Mouse (Mus musculus) embryonic fibroblast, embryonic 13.5 days (primary cell): ENCODE measurements around the gene Zfp13. TPM values are rescaled to one million over a fixed set of nuclear protein-coding genes. Genes with fewer than 3 reads are reported as not detected.

Experiments used
- H3K27ac ChIP-seq: 2 replicates; pipeline ENCODE4 v1.5.1; 2012; ENCODE audit warnings: low read length, control low read depth, inconsistent platforms; ENCODE audit not compliant: insufficient read depth
- H3K4me1 ChIP-seq: 2 replicates; pipeline ENCODE4 v1.6.1; 2011; ENCODE audit warnings: low read length; ENCODE audit not compliant: control insufficient read depth, insufficient read depth
- H3K4me3 ChIP-seq: 2 replicates; pipeline ENCODE4 v1.5.1; 2011; ENCODE audit warnings: mild to moderate bottlenecking, control low read depth, low read length; ENCODE audit not compliant: insufficient read depth
- CTCF ChIP-seq: IDR thresholded peaks from 2 replicates; pipeline ENCODE4 v1.5.1; 2011; ENCODE audit warnings: mild to moderate bottlenecking, control low read depth, low read length, moderate library complexity, borderline replicate concordance; ENCODE audit not compliant: insufficient read depth
- POLR2A ChIP-seq: IDR thresholded peaks from 2 replicates; pipeline ENCODE4 v1.6.1; 2011; ENCODE audit warnings: low read depth, mild to moderate bottlenecking, control low read depth, low read length, moderate library complexity
- polyA plus RNA-seq: library from polyadenylated mRNA; stranded (reverse); fragments of >200 nt; gene quantifications from 2 replicates; pipeline ENCODE4 v1.2.4, GENCODE M21; 2011; ENCODE audit warnings: low read depth; ENCODE audit not compliant: missing spikeins, insufficient read length

The Zfp13 gene
- polyA plus RNA-seq, 1 experiment = 8.1 TPM

- H3K4me3 ChIP-seq = peak overlapping the region; percentile 43
- H3K27ac ChIP-seq = 0 out of 2 replicates have a peak overlapping the region, but pooled peaks have one; percentile 23
- 0 out of 2 replicates have a peak, but pooled peaks cover 2% of the 10 kb centered on the region for H3K4me1 ChIP-seq
- TF ChIP-seq POLR2A (peak; percentile 84), CTCF (no peak)
Observed at GRCm38 (mm10) chr17:23592208-23592925, 6.9 kb downstream of the Zfp13 start.

DNA sequence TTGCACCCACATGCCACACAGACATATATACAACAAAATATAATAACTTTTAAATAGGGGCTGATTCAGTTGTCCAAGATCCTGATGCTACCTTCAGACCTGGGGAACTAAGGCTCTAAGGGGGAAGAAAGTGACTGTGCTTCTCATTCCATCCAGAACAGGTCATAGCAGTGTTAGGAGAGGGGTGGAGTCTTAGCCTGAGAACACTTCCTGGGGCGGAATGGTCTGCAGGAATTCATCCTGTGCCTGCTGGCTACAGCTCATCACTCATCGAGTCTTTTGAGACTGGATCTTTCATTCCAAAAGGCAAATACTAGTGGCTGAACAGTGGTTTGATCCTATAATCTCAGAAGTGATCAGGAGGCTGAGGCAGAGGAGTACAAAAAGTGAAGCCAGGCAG is 12.0 kb downstream of the Zfp13 start:
- Histone ChIP-seq H3K27ac (no peak overlapping the region), H3K4me3 (no peak overlapping the region), H3K4me1 (0 out of 2 replicates have a peak, but pooled peaks cover 2% of the 10 kb centered on the region)
- TF ChIP-seq CTCF (no peak), POLR2A (no peak)

DNA sequence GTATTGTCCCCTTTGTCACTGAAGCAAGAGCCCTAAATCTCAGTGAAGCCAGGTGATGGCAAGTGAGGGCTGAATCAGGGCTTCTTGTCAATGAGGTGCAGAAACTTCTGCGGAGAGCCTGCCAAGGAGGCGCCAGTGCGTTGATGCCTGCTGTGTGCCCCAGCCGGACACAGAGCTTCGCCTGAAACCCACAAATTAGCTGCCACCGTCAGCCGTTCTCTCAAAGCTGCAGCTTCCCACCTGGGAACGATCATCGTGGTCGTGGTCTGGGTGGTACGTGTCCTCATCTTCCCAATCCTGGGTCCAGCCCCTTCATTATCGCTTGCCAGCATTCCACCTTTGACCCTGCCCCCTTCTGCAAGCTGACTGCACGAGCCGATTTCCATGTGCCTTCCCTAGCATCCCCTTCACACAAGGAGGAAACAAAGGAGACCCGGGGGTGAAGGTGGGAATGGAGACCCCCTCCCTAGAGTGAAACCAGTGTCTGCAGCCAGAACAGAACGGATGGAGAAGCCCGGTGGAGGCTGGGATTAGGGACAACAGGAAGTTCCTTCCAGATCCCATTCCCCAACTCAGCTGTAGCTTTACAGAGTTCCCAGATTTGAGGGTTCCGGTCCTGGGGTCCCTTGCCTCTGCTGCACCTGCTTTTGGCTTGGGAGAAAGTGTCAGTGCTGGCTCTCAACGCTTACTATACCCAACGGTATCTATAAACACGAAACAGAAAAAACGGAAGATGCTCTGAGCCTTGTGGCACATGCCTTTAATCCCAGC is 13.4 kb downstream of the Zfp13 start:
- TF ChIP-seq CTCF (0 out of 2 replicates have a peak, but pooled peaks have one; percentile 1), POLR2A (peak; percentile 81)
- Histone ChIP-seq H3K27ac (no peak overlapping the region), H3K4me3 (peak overlapping the region; percentile 80), H3K4me1 (no peaks in the 10 kb centered on the region)

GRCm38 (mm10) chr17:23584786-23585185 is 14.5 kb downstream of the Zfp13 start:
- H3K4me3 ChIP-seq = peak overlapping the region; percentile 80; the same call in 1 of the 2 replicates

GRCm38 (mm10) chr17:23575951-23576552 is 23.2 kb downstream of the Zfp13 start:
- TF ChIP-seq CTCF = no peak
- no peak for TF ChIP-seq POLR2A
- no peaks in the 10 kb centered on the region for H3K4me1 ChIP-seq
- no peak overlapping the region for H3K4me3 ChIP-seq
- no peak overlapping the region for H3K27ac ChIP-seq

More at GRCm38 (mm10) chr17:23584786-23585185, 14.5 kb downstream of the Zfp13 start:
- TF ChIP-seq CTCF (no peak), POLR2A (no peak)
- Histone ChIP-seq H3K4me1 (no peaks in the 10 kb centered on the region), H3K27ac (no peak overlapping the region)

DNA sequence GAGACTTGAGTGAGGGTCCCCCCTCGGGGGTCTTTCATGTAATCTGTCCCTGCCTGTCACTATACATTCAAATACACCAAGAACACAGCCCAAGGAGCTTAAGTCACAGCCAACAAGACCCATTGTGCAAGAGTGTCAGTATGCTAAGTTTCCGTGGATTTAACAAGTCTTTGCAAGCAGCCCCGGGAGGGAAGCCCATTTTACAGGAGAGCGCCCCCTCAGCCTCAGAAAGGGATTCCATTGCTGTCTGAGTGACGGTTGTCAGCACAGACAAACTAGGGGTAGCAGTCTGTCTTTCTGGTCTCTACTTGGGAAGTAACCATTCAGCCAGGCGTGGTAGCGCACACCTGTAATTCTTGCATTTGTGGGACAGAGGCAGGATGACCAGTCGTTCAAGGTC is 25.2 kb downstream of the Zfp13 start:
- TF ChIP-seq POLR2A (no peak), CTCF (no peak)
- H3K4me3 ChIP-seq = no peak overlapping the region
- no peak overlapping the region for H3K27ac ChIP-seq
- H3K4me1 ChIP-seq = no peaks in the 10 kb centered on the region

DNA sequence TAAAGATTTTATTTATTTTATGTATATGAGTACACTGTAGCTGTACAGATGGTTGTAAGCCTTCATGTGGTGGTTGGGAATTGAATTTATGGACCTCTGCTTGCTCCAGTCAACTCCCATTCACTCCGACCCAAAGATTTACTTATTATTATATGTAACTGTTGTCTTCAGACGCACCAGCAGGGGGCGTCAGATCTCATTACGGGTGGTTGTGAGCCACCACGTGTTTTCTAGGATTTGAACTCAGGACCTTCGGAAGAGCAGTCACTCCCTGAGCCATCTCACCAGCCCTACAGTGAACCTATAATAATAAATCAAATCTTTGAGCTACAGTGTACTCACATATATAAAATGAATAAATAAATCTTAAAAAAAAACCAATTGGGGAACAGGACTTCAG is 27.2 kb downstream of the Zfp13 start:
- no peaks in the 10 kb centered on the region for H3K4me1 ChIP-seq
- no peak for TF ChIP-seq CTCF
- TF ChIP-seq POLR2A = no peak
- H3K27ac ChIP-seq = no peak overlapping the region
- H3K4me3 ChIP-seq = no peak overlapping the region

DNA sequence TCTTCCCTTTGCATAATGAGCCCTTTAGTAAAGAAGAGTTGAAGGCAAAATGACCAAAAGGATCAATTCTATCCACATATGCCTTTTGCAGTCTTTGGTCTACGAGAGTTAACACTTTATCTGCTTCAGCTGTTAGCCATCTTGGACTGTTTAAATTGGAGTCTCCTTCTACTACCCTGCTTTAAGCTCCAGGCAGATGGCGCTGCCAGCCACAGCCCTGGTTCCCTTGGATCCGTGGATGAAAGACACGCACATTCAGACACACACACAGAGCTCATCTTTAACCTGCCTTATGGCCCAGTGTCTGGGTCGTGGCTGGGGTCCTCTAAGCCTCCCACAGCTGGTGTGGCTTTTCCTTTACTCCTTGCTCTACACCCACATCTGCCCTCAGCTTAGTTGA is 28.2 kb downstream of the Zfp13 start:
- TF ChIP-seq CTCF (peak; percentile 26; the same call in 1 of the 2 replicates), POLR2A (no peak)
- Histone ChIP-seq H3K4me1 (no peaks in the 10 kb centered on the region), H3K4me3 (no peak overlapping the region), H3K27ac (no peak overlapping the region)

- Histone ChIP-seq H3K4me1 (0 out of 2 replicates have a peak, but pooled peaks cover under 1% of the 10 kb centered on the region), H3K4me3 (no peak overlapping the region), H3K27ac (no peak overlapping the region)
- TF ChIP-seq CTCF (peak; percentile 90), POLR2A (no peak)
Observed at GRCm38 (mm10) chr17:23570017-23570416, 29.3 kb downstream of the Zfp13 start.
